In the genomic region with DNA sequence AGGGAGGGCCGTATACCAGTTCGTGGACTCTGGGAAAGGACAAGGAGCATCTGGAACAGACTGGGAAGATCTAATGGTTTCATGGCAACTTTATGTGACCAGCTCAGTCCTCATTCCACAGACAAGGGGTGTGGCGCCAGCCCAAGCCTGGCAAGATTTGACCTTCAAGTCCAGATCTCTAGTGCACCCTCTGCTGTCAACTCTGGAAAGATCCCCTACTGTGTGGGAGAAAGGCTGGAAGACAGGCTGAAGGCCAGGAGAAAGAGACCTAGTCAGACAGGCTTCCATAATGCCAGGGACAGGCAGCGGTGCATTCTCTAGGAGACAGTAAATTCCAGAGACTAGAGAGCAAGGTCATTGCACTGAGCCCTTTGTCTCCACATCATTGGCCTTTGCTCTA, we compare ENCODE assay signal across 10 mouse cellular contexts. TPM values are rescaled to one million over a fixed set of nuclear protein-coding genes. Genes with fewer than 3 reads are reported as not detected.
A peak's percentile ranks its signal among the peaks of the same experiment; 100 is the strongest.
DNase-seq lines count a peak whose midpoint lies in the region; ATAC-seq lines count a peak whose summit lies in the region.
"Had no signal": no experiment of that assay in that cellular context is flagged by ENCODE, and none has a peak within 500 bp of the region (broad histone marks: within the 10 kb centered on the region; RNA-seq: fewer than 3 reads in every experiment).

No protein-coding gene starts in this region.

- peak overlapping the region; percentile 79 for H3K4me2 ChIP-seq in heart, embryonic 16.5 days (ENCODE audit: low read depth, low read length)
- peak overlapping the region; percentile 91 for H3K4me2 ChIP-seq in liver, embryonic 13.5 days
- no peak overlapping the region for H3K4me2 ChIP-seq in midbrain, embryonic 14.5 days (ENCODE audit: low read length)
- H3K4me2 ChIP-seq: forebrain, embryonic 15.5 days had no signal

- WGBS in heart, embryonic 16.5 days = 79% methylated on average over 4 of the region's 4 CpGs
- WGBS in liver, embryonic 13.5 days (ENCODE audit: insufficient replicate concordance) = 70% methylated on average over 4 of the region's 4 CpGs
- WGBS in midbrain, embryonic 14.5 days = 93% methylated on average over 4 of the region's 4 CpGs

- ATAC-seq in heart, embryonic 16.5 days (replicated peaks; ENCODE audit: extremely low read depth, insufficient read depth, low FRiP score) = no peak
- no peak for ATAC-seq in liver, embryonic 13.5 days (ENCODE audit: low read depth)
- ATAC-seq in frontal cortex, adult (ENCODE audit: low TSS enrichment) = no peak
- no peak for ATAC-seq in midbrain, embryonic 14.5 days (ENCODE audit: low FRiP score, low TSS enrichment)
- ATAC-seq: forebrain, embryonic 15.5 days had no signal

- H3K36me3 ChIP-seq in heart, embryonic 16.5 days (ENCODE audit: control insufficient read depth, insufficient read depth) = no peaks in the 10 kb centered on the region
- H3K36me3 ChIP-seq in liver, embryonic 13.5 days = peaks cover 8% of the 10 kb centered on the region; the same call in 1 of the 2 replicates
- no peaks in the 10 kb centered on the region for H3K36me3 ChIP-seq in midbrain, embryonic 14.5 days (ENCODE audit: control insufficient read depth, insufficient read depth, low read length)
- H3K36me3 ChIP-seq: forebrain, embryonic 15.5 days had no signal

- intact Hi-C loops in heart, postnatal 25 days (cut with DNase I) = loop anchor here (5.0 kb wide), 1 partner anchor 76 kb away; no protein-coding TSS in a partner anchor

- H3K4me3 ChIP-seq in heart, embryonic 16.5 days (ENCODE audit: low read length) = peak overlapping the region; percentile 64
- peak overlapping the region; percentile 94 for H3K4me3 ChIP-seq in liver, embryonic 13.5 days (replicated peaks)
- no peak overlapping the region for H3K4me3 ChIP-seq in midbrain, embryonic 14.5 days (replicated peaks; ENCODE audit: low read depth, low read length)
- H3K4me3 ChIP-seq: forebrain, embryonic 15.5 days had no signal

- H3K27me3 ChIP-seq in heart, embryonic 16.5 days (ENCODE audit: control insufficient read depth, insufficient read depth, low read length) = no peaks in the 10 kb centered on the region
- H3K27me3 ChIP-seq in liver, embryonic 13.5 days = no peaks in the 10 kb centered on the region
- peaks cover 17% of the 10 kb centered on the region for H3K27me3 ChIP-seq in midbrain, embryonic 14.5 days (ENCODE audit: control insufficient read depth, insufficient read depth, low read length)

- H3K9ac ChIP-seq in heart, embryonic 16.5 days (ENCODE audit: low read length) = no peak overlapping the region
- H3K9ac ChIP-seq in liver, embryonic 13.5 days = peak overlapping the region; percentile 98
- no peak overlapping the region for H3K9ac ChIP-seq in midbrain, embryonic 14.5 days (replicated peaks; ENCODE audit: low read length)
- H3K9ac ChIP-seq: forebrain, embryonic 15.5 days had no signal

- peak overlapping the region; percentile 55 for H3K27ac ChIP-seq in heart, embryonic 16.5 days (ENCODE audit: low read length)
- H3K27ac ChIP-seq in liver, embryonic 13.5 days = peak overlapping the region; percentile 96
- H3K27ac ChIP-seq in midbrain, embryonic 14.5 days (replicated peaks; ENCODE audit: low read depth, low read length) = no peak overlapping the region
- H3K27ac ChIP-seq: forebrain, embryonic 15.5 days had no signal

- H3K9me3 ChIP-seq in heart, embryonic 16.5 days (replicated peaks; ENCODE audit: control insufficient read depth, low read length) = no peaks in the 10 kb centered on the region
- no peaks in the 10 kb centered on the region for H3K9me3 ChIP-seq in liver, embryonic 13.5 days (replicated peaks)
- no peaks in the 10 kb centered on the region for H3K9me3 ChIP-seq in midbrain, embryonic 14.5 days (ENCODE audit: control insufficient read depth, low read length)
- H3K9me3 ChIP-seq: forebrain, embryonic 15.5 days had no signal

- DNase-seq in heart, adult 18-20 months = peak; percentile 55
- DNase-seq in heart, postnatal 25 days (ENCODE audit: low spot score) = no peak
- DNase-seq in adrenal gland, postnatal 10 days = peak; percentile 34
- DNase-seq in liver, embryonic 13.5 days = peak; percentile 59
- no peak for DNase-seq in natural killer cell, adult 2 months (ENCODE audit: low spot score in 2 of 2)
- no peak for DNase-seq in midbrain, embryonic 14.5 days
- DNase-seq: layer of hippocampus, adult 9-11 months had no signal

- peaks cover 22% of the 10 kb centered on the region for H3K4me1 ChIP-seq in heart, embryonic 16.5 days (ENCODE audit: control insufficient read depth, insufficient read depth, low read length)
- H3K4me1 ChIP-seq in liver, embryonic 13.5 days (replicated peaks) = peaks cover 86% of the 10 kb centered on the region
- peaks cover 6% of the 10 kb centered on the region; the same call in 1 of the 2 replicates for H3K4me1 ChIP-seq in midbrain, embryonic 14.5 days (ENCODE audit: control insufficient read depth, insufficient read depth, low read length)

RNA-seq across cellular contexts. Expression of gene Cited4, which starts 2.2 kb away (rescaled TPM):
- total RNA-seq in heart, adult 18-20 months (2021) = 10 to 100 TPM; 35.6 to 51.5 TPM
- total RNA-seq in heart, postnatal 25 days (2021) = 10 to 100 TPM; 46.4 to 61.3 TPM
- 1 to 10 TPM; 3.2 to 7.4 TPM for total RNA-seq in adrenal gland, postnatal 10 days (2021)
- polyA plus RNA-seq in heart, embryonic 16.5 days (2015; fragmentation: Nextera tagmentation; extraction: Ambion mirVana) = 24.0 and 25.0 TPM in 2 replicates
- polyA plus RNA-seq in liver, embryonic 13.5 days (2015; fragmentation: Nextera tagmentation; extraction: Ambion mirVana) = 124 and 128 TPM in 2 replicates
- 1.2 TPM in 2 replicates for polyA plus RNA-seq in midbrain, embryonic 14.5 days (2014; fragmentation: Nextera tagmentation; extraction: Ambion mirVana)

Comparison
In these comparisons a context has a peak if more than half of its experiments do, and no peak if none do; other contexts are left out.
1. DNase-seq: peak in heart, adult 18-20 months (2 of 2), adrenal gland, postnatal 10 days (single experiment) and liver, embryonic 13.5 days (single experiment); none in heart, postnatal 25 days (single experiment), natural killer cell, adult 2 months (0 of 2) and midbrain, embryonic 14.5 days (single experiment).
2. RNA of gene Cited4, which starts 2.2 kb away (total RNA-seq): 46.4 to 61.3 TPM in heart, postnatal 25 days and 35.6 to 51.5 TPM in heart, adult 18-20 months; 3.2 to 7.4 TPM in adrenal gland, postnatal 10 days; every median in the first group is over 4 times any median in the second.